Mouse (Mus musculus) megakaryocyte, embryonic 14.5 days (primary cell): ENCODE measurements around the gene Hdac4. TPM values are rescaled to one million over a fixed set of nuclear protein-coding genes. Genes with fewer than 3 reads are reported as not detected.

ENCODE experiments used
- H3K27me3 ChIP-seq: replicated peaks from 2 replicates; pipeline ENCODE3; 2012; ENCODE audit warnings: inconsistent platforms
- H3K36me3 ChIP-seq: replicated peaks from 2 replicates; pipeline ENCODE3; 2012; ENCODE audit warnings: low read length, inconsistent platforms, mixed read lengths
- H3K4me1 ChIP-seq: 2 replicates; pipeline ENCODE4 v1.6.1; 2012; ENCODE audit warnings: inconsistent platforms
- H3K4me3 ChIP-seq: replicated peaks from 2 replicates; pipeline ENCODE3; 2012; ENCODE audit warnings: moderate library complexity, mild to moderate bottlenecking, inconsistent platforms
- H3K9me3 ChIP-seq: 2 replicates; pipeline ENCODE4 v1.6.1; 2012; ENCODE audit warnings: inconsistent platforms
- FLI1 ChIP-seq: IDR thresholded peaks from 2 replicates; pipeline ENCODE4 v1.6.1; 2012; ENCODE audit warnings: low read length, inconsistent platforms, mixed read lengths
- GATA1 ChIP-seq: IDR thresholded peaks from 3 replicates; pipeline ENCODE4 v1.6.1; 2012; ENCODE audit warnings: mixed read lengths, low read length, inconsistent platforms, borderline replicate concordance
- polyA plus RNA-seq: library from polyadenylated mRNA; stranded (reverse); fragments of >175 nt; gene quantifications from 2 replicates; pipeline ENCODE4 v1.2.3, GENCODE M21; 2012; ENCODE audit warnings: low replicate concordance; ENCODE audit not compliant: insufficient read depth

Gene Hdac4
- polyA plus RNA-seq, 1 experiment = 3.6 TPM

DNA sequence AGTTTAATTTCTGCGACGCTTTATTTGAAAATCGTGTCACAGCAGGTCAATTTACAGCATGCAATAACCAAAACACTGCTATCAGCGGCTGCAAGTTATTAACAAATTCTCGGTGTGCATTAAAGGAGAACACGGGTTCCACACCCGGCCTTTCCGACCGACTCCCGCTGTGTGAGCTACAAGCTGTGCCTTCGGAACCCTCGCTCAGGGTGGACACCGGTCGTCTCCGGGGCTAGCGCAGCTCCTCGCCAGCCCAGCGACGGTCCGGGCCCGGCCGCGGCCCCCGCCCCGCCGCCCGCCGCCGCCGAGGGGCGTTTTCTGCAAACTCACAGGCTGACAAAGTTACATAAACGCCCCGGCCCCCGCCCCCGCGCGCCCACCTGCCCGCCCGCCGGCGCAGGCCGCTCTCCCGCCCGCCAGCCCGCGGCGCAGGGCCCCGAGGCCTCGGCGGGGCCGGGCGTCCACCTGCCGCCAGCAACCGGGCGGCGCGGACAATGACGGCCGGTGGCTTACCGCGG lies 16.0 kb downstream of the Hdac4 start:
- H3K9me3 ChIP-seq = no peaks in the 10 kb centered on the region
- H3K27me3 ChIP-seq = peaks cover 3% of the 10 kb centered on the region
- no peak for TF ChIP-seq GATA1
- no peak for TF ChIP-seq FLI1
- peaks cover 41% of the 10 kb centered on the region for H3K4me1 ChIP-seq
- H3K4me3 ChIP-seq = peak overlapping the region; percentile 96
- H3K36me3 ChIP-seq = peaks cover 6% of the 10 kb centered on the region

GRCm38 (mm10) chr1:92179070-92179469 lies 16.4 kb downstream of the Hdac4 start:
- Histone ChIP-seq H3K9me3 (no peaks in the 10 kb centered on the region), H3K4me1 (peaks cover 41% of the 10 kb centered on the region), H3K27me3 (no peaks in the 10 kb centered on the region), H3K36me3 (peaks cover 6% of the 10 kb centered on the region), H3K4me3 (peak overlapping the region; percentile 96)
- TF ChIP-seq GATA1 (no peak), FLI1 (no peak)

- TF ChIP-seq GATA1 (no peak), FLI1 (no peak)
- peak overlapping the region; percentile 96 for H3K4me3 ChIP-seq
These were observed 17.2 kb downstream of the Hdac4 start for GRCm38 (mm10) chr1:92178021-92178895.

GRCm38 (mm10) chr1:92177599-92177998 lies 17.9 kb downstream of the Hdac4 start:
- H3K4me1 ChIP-seq = peaks cover 47% of the 10 kb centered on the region
- peaks cover 4% of the 10 kb centered on the region for H3K27me3 ChIP-seq
- no peak overlapping the region for H3K4me3 ChIP-seq
- no peaks in the 10 kb centered on the region for H3K9me3 ChIP-seq
- H3K36me3 ChIP-seq = peaks cover 6% of the 10 kb centered on the region
- TF ChIP-seq FLI1 (no peak), GATA1 (no peak)

More at GRCm38 (mm10) chr1:92178021-92178895, 17.2 kb downstream of the Hdac4 start:
- no peaks in the 10 kb centered on the region for H3K9me3 ChIP-seq
- peaks cover 46% of the 10 kb centered on the region for H3K4me1 ChIP-seq
- H3K27me3 ChIP-seq = peaks cover 4% of the 10 kb centered on the region
- peaks cover 6% of the 10 kb centered on the region for H3K36me3 ChIP-seq

GRCm38 (mm10) chr1:92177196-92177595 lies 18.3 kb downstream of the Hdac4 start:
- H3K9me3 ChIP-seq = no peaks in the 10 kb centered on the region
- H3K27me3 ChIP-seq = peaks cover 4% of the 10 kb centered on the region
- H3K4me3 ChIP-seq = no peak overlapping the region
- peaks cover 6% of the 10 kb centered on the region for H3K36me3 ChIP-seq
- TF ChIP-seq GATA1 (no peak), FLI1 (no peak)
- peaks cover 47% of the 10 kb centered on the region for H3K4me1 ChIP-seq

DNA sequence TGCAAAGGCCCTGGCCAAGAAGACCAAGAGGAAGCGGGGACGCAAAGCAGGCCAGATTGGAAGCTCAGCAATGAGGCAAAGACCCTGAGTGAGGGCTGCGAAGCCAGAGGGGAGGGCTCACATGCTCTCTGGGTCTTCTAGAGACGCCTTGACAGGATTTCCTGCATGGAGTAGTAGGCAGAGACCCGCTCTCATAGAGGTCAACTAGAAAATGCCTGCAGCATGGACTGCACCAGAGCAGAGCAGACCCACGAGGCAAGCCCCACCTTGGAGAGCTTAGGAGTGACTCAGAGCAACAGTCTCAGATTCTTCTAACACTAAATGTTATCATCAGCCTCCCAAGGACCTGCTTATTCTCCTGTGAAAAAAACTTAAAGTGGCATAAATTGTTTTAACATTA lies 20.2 kb downstream of the Hdac4 start:
- Histone ChIP-seq H3K27me3 (peaks cover 8% of the 10 kb centered on the region), H3K9me3 (no peaks in the 10 kb centered on the region), H3K4me3 (no peak overlapping the region), H3K4me1 (peaks cover 47% of the 10 kb centered on the region), H3K36me3 (peaks cover 6% of the 10 kb centered on the region)
- no peak for TF ChIP-seq GATA1
- no peak for TF ChIP-seq FLI1

DNA sequence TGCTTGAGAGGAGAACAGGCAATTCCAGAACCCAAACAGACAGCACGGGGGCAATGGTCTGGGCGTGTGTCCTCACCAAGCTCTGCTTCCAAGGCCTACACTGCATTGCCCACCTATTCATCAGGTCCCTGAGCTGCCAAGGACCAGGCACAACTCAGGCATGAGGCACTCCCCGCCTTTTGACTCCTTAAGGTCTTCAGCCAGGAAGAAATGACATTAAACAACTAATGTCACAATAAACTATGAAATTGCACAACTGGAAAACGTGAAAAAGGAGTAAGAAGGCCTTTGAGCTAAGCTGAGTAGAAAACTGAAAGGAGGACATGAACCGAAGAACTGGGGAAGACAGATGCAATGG lies 20.6 kb downstream of the Hdac4 start:
- peaks cover 8% of the 10 kb centered on the region for H3K27me3 ChIP-seq
- peaks cover 49% of the 10 kb centered on the region for H3K4me1 ChIP-seq
- peaks cover 6% of the 10 kb centered on the region for H3K36me3 ChIP-seq

GRCm38 (mm10) chr1:92174251-92174897 lies 21.1 kb downstream of the Hdac4 start:
- peaks cover 10% of the 10 kb centered on the region for H3K27me3 ChIP-seq
- H3K9me3 ChIP-seq = no peaks in the 10 kb centered on the region
- no peak overlapping the region for H3K4me3 ChIP-seq
- H3K36me3 ChIP-seq = peaks cover 6% of the 10 kb centered on the region
- peaks cover 53% of the 10 kb centered on the region for H3K4me1 ChIP-seq
- TF ChIP-seq GATA1 (no peak), FLI1 (no peak)

More for the DNA sequence above, 20.6 kb downstream of the Hdac4 start:
- TF ChIP-seq FLI1 (no peak), GATA1 (no peak)
- H3K9me3 ChIP-seq = no peaks in the 10 kb centered on the region
- H3K4me3 ChIP-seq = no peak overlapping the region

DNA sequence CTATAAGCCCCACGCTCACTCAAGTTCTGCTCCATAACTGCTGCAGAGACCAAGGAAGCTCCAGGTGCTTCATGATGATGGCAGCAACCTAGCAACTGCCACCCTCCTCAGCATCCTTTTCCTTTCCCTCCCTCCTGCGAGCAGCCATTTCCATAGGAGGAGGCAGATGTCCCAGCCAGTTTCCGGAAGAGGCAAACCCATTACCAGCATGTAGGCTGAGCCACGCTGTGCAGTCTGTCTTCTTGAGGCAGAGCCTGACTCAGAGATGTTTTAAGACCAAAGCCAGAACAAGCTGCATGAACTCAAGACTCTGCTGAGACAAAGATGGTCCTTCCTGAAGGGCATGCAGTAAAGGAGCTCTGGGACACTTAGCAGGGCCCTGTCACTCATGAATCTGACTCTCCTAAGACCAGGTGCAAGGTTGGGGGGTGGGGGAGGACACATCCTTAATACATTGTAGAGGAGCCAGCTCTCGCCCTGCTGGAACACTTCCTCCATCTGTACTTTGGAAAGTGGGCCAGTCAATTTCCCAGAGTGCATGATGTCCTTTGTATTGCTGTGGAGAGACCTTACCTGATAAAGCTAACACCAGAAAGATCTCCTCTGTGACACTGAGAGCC lies 24.8 kb downstream of the Hdac4 start:
- H3K4me3 ChIP-seq = no peak overlapping the region
- H3K36me3 ChIP-seq = peaks cover 6% of the 10 kb centered on the region
- H3K27me3 ChIP-seq = peaks cover 10% of the 10 kb centered on the region
- H3K4me1 ChIP-seq = peaks cover 63% of the 10 kb centered on the region
- H3K9me3 ChIP-seq = no peaks in the 10 kb centered on the region
- no peak for TF ChIP-seq FLI1
- TF ChIP-seq GATA1 = no peak
